Mouse (Mus musculus): Measurements from ENCODE around the gene A1cf.

DNA sequence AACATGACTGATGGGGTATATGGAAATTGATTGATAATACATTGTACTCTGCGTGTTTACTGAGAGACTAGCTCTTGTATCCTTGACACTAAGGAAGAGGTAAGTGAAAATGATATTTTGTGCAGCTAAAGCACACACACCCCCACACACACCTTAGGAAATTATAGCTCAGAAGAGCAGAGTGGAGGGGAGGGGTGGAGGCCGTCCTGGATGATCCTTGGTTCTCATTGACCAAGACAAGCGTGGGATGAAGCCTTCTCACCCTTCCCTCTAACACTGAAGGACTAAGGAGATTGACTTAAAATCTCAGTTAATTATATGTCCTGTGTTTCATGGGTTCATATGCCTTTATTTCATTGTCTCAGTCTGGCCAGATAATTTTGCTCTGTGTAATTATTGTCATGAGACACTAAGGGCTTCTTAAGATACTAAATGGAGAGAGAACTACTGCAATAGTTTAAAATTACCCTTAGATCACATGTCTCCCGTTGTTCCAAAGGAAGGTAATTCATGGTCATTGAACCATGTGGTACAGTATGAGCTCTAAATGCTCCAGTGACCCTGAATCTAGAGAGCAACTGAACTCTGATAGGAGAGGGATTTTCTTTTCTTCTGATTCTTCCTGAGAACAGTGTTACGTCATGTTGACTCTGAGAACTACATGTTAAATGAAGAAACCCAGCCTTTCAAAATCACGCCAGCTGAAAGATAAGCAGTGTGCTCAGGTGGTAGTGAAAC, 55.2 kb downstream of the A1cf start:
- TF ChIP-seq POLR2AphosphoS2 (IDR thresholded peaks at IDR 0.05; ENCODE audit: insufficient read length, low read depth) (no peak), POLR2A (IDR thresholded peaks at IDR 0.05; ENCODE audit: insufficient read length, low read depth) (no peak), MYOD1 (IDR thresholded peaks at IDR 0.05; ENCODE audit: control insufficient read depth in 1 of 3, insufficient read length in 2 of 3, low read depth in 2 of 3) (no peak), USF1 (IDR thresholded peaks at IDR 0.05; ENCODE audit: low read depth) (no peak), CEBPB (IDR thresholded peaks at IDR 0.05; ENCODE audit: insufficient read depth, poor library complexity, severe bottlenecking) (no peak), SRF (IDR thresholded peaks at IDR 0.05; ENCODE audit: control insufficient read depth, insufficient read length, low read depth) (no peak), E2F4 (IDR thresholded peaks at IDR 0.05; ENCODE audit: insufficient read depth) (no peak), MAX (IDR thresholded peaks at IDR 0.05; ENCODE audit: low read depth) (no peak), MYOG (IDR thresholded peaks at IDR 0.05; ENCODE audit: control insufficient read depth in 1 of 3, insufficient read depth in 1 of 3, insufficient read length in 2 of 3, low read depth in 2 of 3) (no peak), REST (IDR thresholded peaks at IDR 0.05; ENCODE audit: insufficient read depth, insufficient read length) (no peak), TCF3 (IDR thresholded peaks at IDR 0.05; ENCODE audit: insufficient read length, low read depth) (no peak), TCF12 (IDR thresholded peaks at IDR 0.05; ENCODE audit: insufficient read depth, poor library complexity, severe bottlenecking) (no peak)
